Mouse (Mus musculus) telencephalon, adult 2 months (tissue): ENCODE data around the gene Cyp2s1.
"Not testable (repeated sequence)": the region's sequence is repeated elsewhere in the genome, so short reads cannot be mapped to it uniquely, and the experiment has no call there.

Source experiments
- DNase-seq: peaks from one replicate; pipeline ENCODE4 v3.0.0-alpha.2; 2011; ENCODE audit warnings: low read depth, low spot score

Cyp2s1 gene

GRCm38 (mm10) chr7:25811716-25812115, 5.0 kb downstream of the Cyp2s1 start:
- DNase-seq: no peak

DNA sequence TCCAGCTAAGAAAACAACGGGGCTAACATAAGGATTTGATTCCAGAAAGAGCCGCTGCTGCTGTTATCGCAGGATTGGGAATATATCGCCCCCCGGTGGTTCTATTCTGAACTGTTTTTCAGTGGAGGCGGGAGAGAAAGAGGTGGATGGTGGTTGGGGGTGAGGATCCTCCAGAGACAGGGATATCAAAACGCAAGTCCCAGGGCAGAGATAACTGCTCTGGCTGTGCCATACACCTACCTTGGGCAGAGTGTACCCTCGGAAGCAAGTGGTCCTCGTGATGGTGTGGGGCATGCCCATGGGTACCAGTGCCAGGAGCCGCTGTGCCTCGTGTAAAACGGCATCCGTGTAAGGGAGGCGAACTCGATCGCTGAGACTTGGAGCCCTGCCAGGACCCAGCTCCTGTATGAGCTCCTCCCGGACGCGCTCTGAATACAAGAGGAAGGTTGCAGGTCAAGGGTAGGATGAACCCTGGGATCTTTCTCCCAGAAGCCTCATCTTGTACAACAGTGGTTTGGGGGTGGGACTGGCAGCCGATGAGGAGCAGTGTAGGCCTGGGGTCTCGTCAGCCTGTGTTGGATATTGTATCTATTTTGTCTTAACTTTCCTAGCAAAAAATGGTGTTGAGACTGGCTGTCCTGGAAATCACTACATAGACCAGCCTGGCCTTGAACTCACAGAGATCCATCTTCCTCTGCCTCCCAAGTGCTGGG, 10.9 kb downstream of the Cyp2s1 start:
- no peak for DNase-seq

DNA sequence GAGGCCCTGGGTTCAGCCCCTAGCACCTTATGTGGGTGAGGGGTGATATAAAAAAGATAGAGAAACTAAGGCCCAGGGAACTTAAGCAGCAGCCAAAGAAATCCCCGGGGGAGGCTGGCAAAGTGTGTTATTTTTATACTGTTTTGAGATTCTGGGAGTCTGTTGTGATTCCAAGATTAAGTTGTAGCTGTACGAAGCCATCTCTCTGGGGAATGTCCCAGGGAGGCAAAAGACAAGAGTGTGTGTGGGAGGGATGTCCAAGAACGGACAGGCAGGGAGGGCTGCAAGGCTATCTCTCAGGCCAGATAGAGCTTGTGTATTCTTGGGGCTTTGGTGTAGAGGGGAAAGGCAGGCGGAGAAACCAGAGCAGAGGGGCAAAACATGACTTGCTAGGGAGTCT, 11.9 kb downstream of the Cyp2s1 start:
- DNase-seq: no peak

DNA sequence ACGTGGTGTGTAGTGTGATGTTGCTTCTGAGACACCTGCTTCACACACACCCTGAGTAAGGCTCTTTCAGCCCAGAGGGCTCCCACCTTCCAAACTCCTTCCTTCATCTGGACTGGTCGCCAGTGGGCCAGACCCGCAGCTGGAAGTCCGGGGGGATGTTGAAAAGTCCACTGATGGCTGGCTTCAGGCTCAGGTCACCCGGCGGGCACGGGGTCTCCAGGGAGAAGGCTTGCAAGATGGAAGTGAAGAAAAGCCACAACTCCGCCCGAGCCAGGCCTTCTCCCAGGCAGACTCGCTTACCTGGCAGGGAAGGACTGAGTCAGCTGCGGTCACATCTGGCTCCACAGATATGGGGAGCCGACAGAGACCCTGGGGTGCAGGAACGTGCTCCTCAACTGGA, 13.3 kb downstream of the Cyp2s1 start:
- DNase-seq: no peak

DNA sequence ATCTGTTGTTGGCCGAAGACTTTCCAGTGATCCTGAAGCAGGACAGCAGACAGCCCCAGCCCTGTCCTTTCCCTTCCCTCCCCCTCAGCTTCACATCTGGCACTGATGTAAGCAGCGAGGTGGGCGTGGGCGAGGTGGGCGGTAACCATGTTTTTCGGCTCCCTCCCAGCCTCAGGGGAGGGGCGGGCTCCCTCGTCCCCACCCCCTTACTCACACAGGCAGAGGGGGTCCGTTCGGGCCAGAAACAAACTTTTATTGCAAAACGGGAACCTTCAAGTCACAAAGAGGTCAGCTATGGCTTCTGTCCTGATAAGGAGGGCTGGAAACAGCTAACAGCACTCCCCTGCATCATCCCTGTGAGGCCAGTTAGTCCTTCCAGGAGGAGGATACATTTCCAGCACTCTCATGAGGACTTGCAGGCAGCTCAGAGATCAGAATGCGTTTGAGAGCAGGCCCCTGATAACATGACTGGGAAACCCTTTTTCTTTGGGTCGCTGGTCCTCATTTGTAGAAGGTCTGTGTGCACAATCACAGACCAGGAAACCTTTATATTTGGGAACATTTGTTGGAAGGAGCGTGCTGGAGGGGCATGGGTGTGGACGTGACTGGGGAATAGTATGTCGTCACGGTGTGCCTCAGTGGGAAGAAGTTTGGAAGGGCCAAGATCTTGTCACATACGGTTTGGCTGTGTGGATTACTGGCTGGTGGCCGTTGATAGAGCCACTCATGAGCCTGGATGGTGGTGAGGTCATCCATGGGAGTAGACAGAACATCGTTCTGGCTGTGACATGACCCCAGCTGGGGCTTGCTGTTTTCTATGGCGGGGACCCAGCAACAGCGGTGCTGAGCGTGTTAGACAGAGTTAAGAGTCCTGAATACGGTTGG, 14.2 kb downstream of the Cyp2s1 start:
- DNase-seq: no peak

- DNase-seq: no peak
Measured at GRCm38 (mm10) chr7:25801031-25801430, 15.7 kb downstream of the Cyp2s1 start.

GRCm38 (mm10) chr7:25799369-25799768, 17.3 kb downstream of the Cyp2s1 start:
- no peak for DNase-seq

GRCm38 (mm10) chr7:25798540-25798939, 18.2 kb downstream of the Cyp2s1 start:
- DNase-seq: no peak

DNA sequence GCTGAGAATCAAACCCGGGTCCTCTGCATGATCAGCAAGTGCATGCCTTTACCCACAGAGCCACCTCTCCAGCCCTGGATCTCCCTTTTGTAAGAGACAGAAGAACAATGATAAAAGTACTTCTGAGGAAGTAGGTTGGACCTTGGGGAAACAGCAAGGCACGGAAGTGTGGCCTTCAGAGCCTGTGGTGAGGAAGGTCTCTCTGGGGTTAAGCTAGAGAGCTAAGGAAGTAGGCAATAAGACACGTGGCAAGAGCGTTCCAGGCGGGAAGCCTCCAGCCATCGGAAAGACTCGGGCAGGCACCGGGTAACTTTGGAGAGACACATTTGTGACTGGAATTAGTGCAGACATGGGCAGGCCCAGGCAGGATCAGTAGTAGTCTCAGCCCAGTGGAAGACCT, 21.9 kb downstream of the Cyp2s1 start:
- no peak for DNase-seq

DNA sequence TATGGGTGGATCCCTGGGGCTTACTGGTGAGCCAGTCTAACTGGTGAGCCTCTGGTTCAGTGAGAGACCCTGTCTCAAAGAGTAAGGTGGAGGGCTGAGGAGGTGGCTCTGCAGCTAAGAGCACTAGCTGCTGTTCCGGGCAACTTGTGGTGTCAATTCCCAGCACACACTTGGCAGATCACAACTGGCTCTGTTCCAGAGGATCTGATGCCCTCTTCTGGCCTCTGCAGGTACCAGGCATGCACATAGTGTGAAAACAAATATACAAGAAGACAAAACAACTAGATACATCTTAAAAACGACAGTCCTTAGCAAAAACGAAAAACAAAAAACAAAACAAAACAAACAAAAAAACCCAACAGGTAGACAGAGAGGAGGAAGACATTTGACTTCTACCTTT, 23.0 kb downstream of the Cyp2s1 start:
- DNase-seq: no peak

GRCm38 (mm10) chr7:25792966-25793365, 23.7 kb downstream of the Cyp2s1 start:
- DNase-seq: not testable (repeated sequence)

GRCm38 (mm10) chr7:25790615-25791014, 26.1 kb downstream of the Cyp2s1 start:
- no peak for DNase-seq

DNA sequence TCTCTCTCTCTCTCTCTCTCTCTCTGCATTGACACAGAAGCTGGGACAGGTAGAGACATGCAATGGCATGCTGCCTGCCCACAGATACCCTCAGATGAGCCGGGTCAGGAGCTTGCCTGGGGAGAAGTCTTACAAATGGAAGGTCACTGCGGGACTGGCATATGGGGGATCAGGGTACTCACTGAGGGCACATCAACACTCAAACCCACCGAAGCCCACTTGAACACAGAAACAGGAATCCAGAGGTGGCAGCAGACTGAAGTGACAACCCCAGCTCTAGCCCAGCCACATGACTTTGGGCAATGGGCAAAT, 27.6 kb downstream of the Cyp2s1 start:
- no peak for DNase-seq

- DNase-seq: no peak
Measured at GRCm38 (mm10) chr7:25788220-25789128, 28.2 kb downstream of the Cyp2s1 start, which contains the start of gene Axl. Axl (minus strand) TSS chr7:25788705.

GRCm38 (mm10) chr7:25787456-25788219, 29.1 kb downstream of the Cyp2s1 start:
- no peak for DNase-seq

DNA sequence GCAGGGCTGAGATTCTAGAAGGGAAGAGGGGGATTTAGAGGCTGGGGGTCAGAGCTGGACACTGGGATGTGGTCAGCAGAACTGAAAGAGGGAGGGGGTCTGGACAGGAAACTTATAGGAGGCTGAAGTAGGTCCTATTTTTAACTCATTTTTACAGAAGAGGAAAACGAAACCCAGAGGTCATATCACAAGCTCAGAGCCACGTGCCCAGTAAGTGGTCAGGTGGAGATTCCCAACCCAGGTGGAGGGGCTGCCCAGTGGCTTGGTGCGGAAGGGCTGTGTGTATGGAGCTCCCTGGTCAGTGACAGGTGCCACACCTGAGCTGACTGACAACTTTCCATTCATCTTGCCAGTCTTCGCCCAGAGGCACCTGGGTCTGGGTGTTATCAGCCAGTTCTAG, 29.7 kb downstream of the Cyp2s1 start:
- no peak for DNase-seq

DNA sequence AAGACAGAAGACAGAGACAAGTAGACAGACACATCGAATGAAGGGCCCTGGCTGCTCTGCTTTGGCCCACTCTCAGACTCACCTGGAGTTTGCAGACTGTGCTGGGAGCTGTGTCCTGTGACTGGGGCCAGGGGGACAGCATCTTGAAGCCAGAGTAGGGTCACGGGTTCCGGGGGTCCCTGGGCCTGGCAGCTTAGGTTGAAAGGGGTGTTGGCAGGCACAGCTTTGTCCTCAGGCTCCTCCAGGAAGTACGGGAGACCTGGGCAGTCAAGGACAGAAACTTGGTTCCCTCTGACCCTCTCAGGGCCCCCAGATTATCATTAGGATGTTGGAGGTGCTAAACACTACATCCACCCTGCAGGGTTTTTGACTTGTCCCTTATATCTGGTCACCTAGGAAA, 31.0 kb downstream of the Cyp2s1 start:
- no peak for DNase-seq

- no peak for DNase-seq
Measured at GRCm38 (mm10) chr7:25784808-25785207, 31.9 kb downstream of the Cyp2s1 start.

DNA sequence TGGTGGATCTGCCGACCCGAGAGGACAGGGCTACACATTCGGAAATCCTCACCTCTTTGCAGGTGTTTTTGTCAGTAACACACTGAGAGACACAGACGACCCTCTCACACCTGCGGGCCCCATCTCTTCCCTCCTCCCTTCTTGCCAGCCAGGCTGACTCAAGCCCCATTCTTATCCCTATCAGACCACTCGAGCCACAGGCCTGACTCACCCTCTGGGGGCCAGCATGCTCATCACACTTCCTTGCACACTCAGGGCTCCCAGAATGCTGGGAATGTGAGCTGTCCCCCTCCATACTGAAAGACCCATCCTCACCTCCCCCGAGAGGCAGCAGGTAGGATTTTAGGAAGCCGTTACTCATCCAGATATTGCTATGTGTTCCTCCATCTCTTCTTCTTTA, 33.0 kb downstream of the Cyp2s1 start:
- DNase-seq: no peak

GRCm38 (mm10) chr7:25782744-25783143, 34.0 kb downstream of the Cyp2s1 start:
- no peak for DNase-seq

GRCm38 (mm10) chr7:25781937-25782610, 34.6 kb downstream of the Cyp2s1 start:
- DNase-seq: no peak
